Mouse (Mus musculus) embryonic facial prominence, embryonic 12.5 days (tissue): ENCODE results near the gene Ggn. TPM values are rescaled to one million over a fixed set of nuclear protein-coding genes. Genes with fewer than 3 reads are reported as not detected.

ENCODE experiments used
- ATAC-seq: fragments of 200-750 bp; cut with Nextera tagmentation; 2 replicates; pipeline ENCODE4 v1.8.0; 2017; ENCODE audit not compliant: insufficient number of reproducible peaks, insufficient read depth, low FRiP score, low TSS enrichment
- H3K27ac ChIP-seq: fragments of 300-500 bp; sonication (generic); 2 replicates; pipeline ENCODE4 v1.5.1; 2016; ENCODE audit warnings: mild to moderate bottlenecking
- H3K27me3 ChIP-seq: fragments of 300-500 bp; sonication (generic); 2 replicates; pipeline ENCODE4 v1.6.1; 2016; ENCODE audit warnings: mild to moderate bottlenecking, moderate library complexity
- H3K36me3 ChIP-seq: fragments of 300-500 bp; sonication (generic); 2 replicates; pipeline ENCODE4 v1.6.1; 2016; ENCODE audit warnings: mild to moderate bottlenecking
- H3K4me1 ChIP-seq: fragments of 300-500 bp; sonication (generic); 2 replicates; pipeline ENCODE4 v1.6.1; 2016
- H3K4me2 ChIP-seq: fragments of 300-500 bp; sonication (generic); replicated peaks from 2 replicates; pipeline ENCODE4 v1.6.1; 2016; ENCODE audit warnings: mild to moderate bottlenecking, moderate library complexity
- H3K4me3 ChIP-seq: fragments of 300-500 bp; sonication (generic); 2 replicates; pipeline ENCODE4 v1.5.1; 2016; ENCODE audit warnings: mild to moderate bottlenecking
- H3K9ac ChIP-seq: fragments of 300-500 bp; sonication (generic); 2 replicates; pipeline ENCODE4 v1.6.1; 2016; ENCODE audit warnings: mild to moderate bottlenecking, moderate library complexity
- H3K9me3 ChIP-seq: fragments of 300-500 bp; sonication (generic); 2 replicates; pipeline ENCODE4 v1.6.1; 2016; ENCODE audit warnings: mild to moderate bottlenecking, moderate library complexity
- WGBS: fragments of 180-500 bp; shearing (Covaris S2); methylation state at CpG from one replicate; pipeline ENCODE4 v1.1.7; 2016; 5-methylcytosine and 5-hydroxymethylcytosine counted together
- polyA plus RNA-seq: library from polyadenylated mRNA; unstranded; fragments of >200 nt; fragmentation: Nextera tagmentation; extraction: Ambion mirVana; gene quantifications from 2 replicates; pipeline ENCODE4 v1.2.1, GENCODE M21; 2016

Ggn gene
- polyA plus RNA-seq, 1 experiment from 2014 or later: 0.59 TPM

GRCm38 (mm10) chr7:29141416-29141815 lies 28.6 kb upstream of the Ggn start:
- 81% methylated on average over 8 of the region's 8 CpGs for WGBS
- H3K36me3 ChIP-seq: no peaks in the 10 kb centered on the region
- no peak overlapping the region for H3K4me3 ChIP-seq

GRCm38 (mm10) chr7:29144006-29144405 lies 26.0 kb upstream of the Ggn start:
- Histone ChIP-seq H3K4me1 (no peaks in the 10 kb centered on the region), H3K9me3 (no peaks in the 10 kb centered on the region), H3K36me3 (no peaks in the 10 kb centered on the region), H3K27ac (no peak overlapping the region), H3K9ac (no peak overlapping the region), H3K4me2 (no peak overlapping the region), H3K4me3 (no peak overlapping the region), H3K27me3 (no peaks in the 10 kb centered on the region)
- WGBS: 94% methylated on average over 4 of the region's 4 CpGs
- ATAC-seq: no peak

More at GRCm38 (mm10) chr7:29141416-29141815, 28.6 kb upstream of the Ggn start:
- Histone ChIP-seq H3K27me3 (no peaks in the 10 kb centered on the region; the same call in 1 of the 2 replicates), H3K4me1 (no peaks in the 10 kb centered on the region), H3K9me3 (no peaks in the 10 kb centered on the region), H3K27ac (no peak overlapping the region), H3K9ac (no peak overlapping the region), H3K4me2 (no peak overlapping the region)
- ATAC-seq: no peak

- H3K27ac ChIP-seq: no peak overlapping the region
- WGBS: 81% methylated on average over 7 of the region's 7 CpGs
- no peak overlapping the region for H3K9ac ChIP-seq
- no peaks in the 10 kb centered on the region for H3K9me3 ChIP-seq
- no peaks in the 10 kb centered on the region for H3K36me3 ChIP-seq
- no peaks in the 10 kb centered on the region for H3K27me3 ChIP-seq
- H3K4me2 ChIP-seq: no peak overlapping the region
- ATAC-seq: no peak
- no peak overlapping the region for H3K4me3 ChIP-seq
- no peaks in the 10 kb centered on the region for H3K4me1 ChIP-seq
Measured at GRCm38 (mm10) chr7:29146625-29147367, 23.2 kb upstream of the Ggn start.

GRCm38 (mm10) chr7:29148771-29149170 lies 21.2 kb upstream of the Ggn start:
- H3K4me3 ChIP-seq: no peak overlapping the region
- ATAC-seq: no peak
- H3K27ac ChIP-seq: no peak overlapping the region
- no peaks in the 10 kb centered on the region for H3K27me3 ChIP-seq
- H3K4me1 ChIP-seq: no peaks in the 10 kb centered on the region
- WGBS: 88% methylated on average over 15 of the region's 15 CpGs
- no peak overlapping the region for H3K4me2 ChIP-seq
- no peak overlapping the region for H3K9ac ChIP-seq
- no peaks in the 10 kb centered on the region for H3K9me3 ChIP-seq
- H3K36me3 ChIP-seq: no peaks in the 10 kb centered on the region

GRCm38 (mm10) chr7:29151486-29151885 lies 18.5 kb upstream of the Ggn start:
- H3K4me3 ChIP-seq: no peak overlapping the region
- H3K27ac ChIP-seq: no peak overlapping the region
- no peaks in the 10 kb centered on the region for H3K36me3 ChIP-seq
- 61% methylated on average over 10 of the region's 10 CpGs for WGBS
- H3K9ac ChIP-seq: no peak overlapping the region
- H3K9me3 ChIP-seq: 0 out of 2 replicates have a peak, but pooled peaks cover 5% of the 10 kb centered on the region
- ATAC-seq: no peak
- H3K4me2 ChIP-seq: no peak overlapping the region
- H3K27me3 ChIP-seq: no peaks in the 10 kb centered on the region
- H3K4me1 ChIP-seq: 0 out of 2 replicates have a peak, but pooled peaks cover 3% of the 10 kb centered on the region

GRCm38 (mm10) chr7:29154018-29154720 lies 15.8 kb upstream of the Ggn start:
- H3K4me2 ChIP-seq: no peak overlapping the region
- peaks cover 17% of the 10 kb centered on the region for H3K27me3 ChIP-seq
- H3K9ac ChIP-seq: no peak overlapping the region
- H3K4me1 ChIP-seq: 0 out of 2 replicates have a peak, but pooled peaks cover 3% of the 10 kb centered on the region
- no peak for ATAC-seq
- H3K36me3 ChIP-seq: no peaks in the 10 kb centered on the region
- no peak overlapping the region for H3K4me3 ChIP-seq
- H3K9me3 ChIP-seq: 0 out of 2 replicates have a peak, but pooled peaks cover 5% of the 10 kb centered on the region
- 94% methylated on average over 14 of the region's 14 CpGs for WGBS
- no peak overlapping the region for H3K27ac ChIP-seq

GRCm38 (mm10) chr7:29155196-29155837 lies 14.7 kb upstream of the Ggn start:
- peak; percentile 72 for ATAC-seq
- H3K4me3 ChIP-seq: peak overlapping the region; percentile 73
- H3K27me3 ChIP-seq: peaks cover 20% of the 10 kb centered on the region

GRCm38 (mm10) chr7:29155838-29156782 lies 13.9 kb upstream of the Ggn start, which contains the start of gene Fam98c:
Fam98c (minus strand) TSS chr7:29156234.
- peak within 1 kb of the TSS; percentile 88 for H3K27ac ChIP-seq
- peak within 1 kb of the TSS; percentile 99 for H3K4me2 ChIP-seq
- peaks cover under 1% of the 10 kb centered on the region; the same call in 1 of the 2 replicates for H3K36me3 ChIP-seq
- H3K4me1 ChIP-seq: 0 out of 2 replicates have a peak, but pooled peaks cover 3% of the 10 kb centered on the region
- ATAC-seq: peak; percentile 68
- peaks cover 20% of the 10 kb centered on the region for H3K27me3 ChIP-seq
- peak within 1 kb of the TSS; percentile 77 for H3K9ac ChIP-seq
- H3K4me3 ChIP-seq: peak within 1 kb of the TSS; percentile 73
- H3K9me3 ChIP-seq: 0 out of 2 replicates have a peak, but pooled peaks cover 5% of the 10 kb centered on the region
- WGBS: 4% methylated on average over 65 of the region's 68 CpGs

More at GRCm38 (mm10) chr7:29155196-29155837, 14.7 kb upstream of the Ggn start:
- Histone ChIP-seq H3K9me3 (0 out of 2 replicates have a peak, but pooled peaks cover 5% of the 10 kb centered on the region), H3K36me3 (no peaks in the 10 kb centered on the region), H3K4me2 (peak overlapping the region; percentile 99), H3K4me1 (0 out of 2 replicates have a peak, but pooled peaks cover 3% of the 10 kb centered on the region), H3K27ac (peak overlapping the region; percentile 88), H3K9ac (peak overlapping the region; percentile 77)
- 6% methylated on average over 37 of the region's 37 CpGs for WGBS

GRCm38 (mm10) chr7:29158264-29158663 lies 11.7 kb upstream of the Ggn start:
- peaks cover 11% of the 10 kb centered on the region for H3K4me1 ChIP-seq
- no peak overlapping the region for H3K27ac ChIP-seq
- WGBS: 2% methylated on average over 5 of the region's 5 CpGs
- no peak overlapping the region for H3K9ac ChIP-seq
- ATAC-seq: no peak
- H3K4me3 ChIP-seq: no peak overlapping the region
- peaks cover 20% of the 10 kb centered on the region for H3K27me3 ChIP-seq
- peaks cover 8% of the 10 kb centered on the region for H3K36me3 ChIP-seq
- no peak overlapping the region for H3K4me2 ChIP-seq
- 0 out of 2 replicates have a peak, but pooled peaks cover 5% of the 10 kb centered on the region for H3K9me3 ChIP-seq

GRCm38 (mm10) chr7:29162294-29162693 lies 7.7 kb upstream of the Ggn start:
- 78% methylated on average over 5 of the region's 5 CpGs for WGBS
- H3K9ac ChIP-seq: no peak overlapping the region
- no peak overlapping the region for H3K4me2 ChIP-seq
- no peak overlapping the region for H3K4me3 ChIP-seq
- H3K27ac ChIP-seq: no peak overlapping the region
- peaks cover 8% of the 10 kb centered on the region for H3K36me3 ChIP-seq
- ATAC-seq: no peak
- H3K4me1 ChIP-seq: peaks cover 8% of the 10 kb centered on the region
- no peaks in the 10 kb centered on the region for H3K9me3 ChIP-seq
- peaks cover 22% of the 10 kb centered on the region for H3K27me3 ChIP-seq
